Mouse (Mus musculus): ENCODE measurements around the gene Fndc7.

DNA sequence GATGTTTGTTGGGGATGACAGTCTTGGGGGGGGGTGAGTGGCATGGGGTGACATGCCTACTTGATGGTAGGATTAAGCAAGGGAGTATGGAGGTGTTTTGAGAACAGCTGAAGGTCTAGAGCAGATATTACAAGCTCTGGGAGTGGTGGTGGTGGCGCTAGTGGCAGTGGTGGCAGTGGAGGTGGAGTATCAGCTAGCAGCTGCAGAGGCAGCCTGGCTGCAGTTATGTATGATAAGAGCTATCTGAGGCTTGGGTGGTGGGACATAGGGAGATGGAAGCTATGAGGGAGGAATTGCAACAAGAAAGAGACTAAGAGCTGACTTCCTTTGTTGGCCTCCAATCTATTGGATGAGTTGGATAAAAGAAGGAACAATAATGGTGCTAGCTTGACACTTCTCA is 32.0 kb upstream of the Fndc7 start:
- no peak for TF ChIP-seq CTCF (IDR thresholded peaks at IDR 0.05; ENCODE audit: extremely low read depth, insufficient read depth, low read length)
- no peak for TF ChIP-seq POLR2A (IDR thresholded peaks at IDR 0.05; ENCODE audit: extremely low read depth, insufficient read depth, low read length)

Data from cortical plate, adult 2 months (tissue).